Mouse (Mus musculus): ENCODE data around the gene Gtf2f2. TPM values are rescaled to one million over a fixed set of nuclear protein-coding genes. Genes with fewer than 3 reads are reported as not detected.

The Gtf2f2 gene
- 40.3 and 41.1 TPM in 2 replicates for polyA plus RNA-seq (2016; fragmentation: Nextera tagmentation; extraction: Ambion mirVana)

- peak within 1 kb of the TSS; percentile 82 for H3K4me3 ChIP-seq
- WGBS: under 1% methylated on average over 67 of the region's 67 CpGs
- no peaks in the 10 kb centered on the region for H3K36me3 ChIP-seq
- H3K4me2 ChIP-seq (replicated peaks): peak within 1 kb of the TSS; percentile 86
- peak within 1 kb of the TSS; percentile 70; the same call in 1 of the 2 replicates for H3K27ac ChIP-seq
- peak; percentile 95 for ATAC-seq (ENCODE audit: low FRiP score)
- H3K9me3 ChIP-seq (replicated peaks): no peaks in the 10 kb centered on the region
- 0 out of 2 replicates have a peak, but pooled peaks cover 6% of the 10 kb centered on the region for H3K27me3 ChIP-seq
- H3K9ac ChIP-seq: peak within 1 kb of the TSS; percentile 72
- peaks cover 11% of the 10 kb centered on the region for H3K4me1 ChIP-seq
Observed at GRCm38 (mm10) chr14:76010102-76011061, at the start of gene Gtf2f2. Gtf2f2 (minus strand) TSS chr14:76010865.

GRCm38 (mm10) chr14:76059441-76059840, 48.8 kb upstream of the Gtf2f2 start:
- no peak for ATAC-seq (ENCODE audit: low FRiP score)
- Histone ChIP-seq H3K4me3 (no peak overlapping the region), H3K9ac (no peak overlapping the region), H3K4me1 (no peaks in the 10 kb centered on the region), H3K36me3 (no peaks in the 10 kb centered on the region), H3K27me3 (no peaks in the 10 kb centered on the region), H3K9me3 (replicated peaks) (no peaks in the 10 kb centered on the region), H3K4me2 (replicated peaks) (no peak overlapping the region), H3K27ac (no peak overlapping the region)
- WGBS: 76% methylated on average over 5 of the region's 5 CpGs

- H3K27ac ChIP-seq: no peak overlapping the region
- no peak overlapping the region for H3K4me2 ChIP-seq (replicated peaks)
- H3K27me3 ChIP-seq: no peaks in the 10 kb centered on the region
- 75% methylated on average over 11 of the region's 11 CpGs for WGBS
- H3K4me3 ChIP-seq: no peak overlapping the region
- ATAC-seq (ENCODE audit: low FRiP score): no peak
- H3K9ac ChIP-seq: no peak overlapping the region
- H3K36me3 ChIP-seq: no peaks in the 10 kb centered on the region
- H3K4me1 ChIP-seq: no peaks in the 10 kb centered on the region
- H3K9me3 ChIP-seq (replicated peaks): no peaks in the 10 kb centered on the region
Observed at GRCm38 (mm10) chr14:76053726-76054125, 43.1 kb upstream of the Gtf2f2 start.

GRCm38 (mm10) chr14:76051966-76052365, 41.3 kb upstream of the Gtf2f2 start:
- H3K9me3 ChIP-seq (replicated peaks): no peaks in the 10 kb centered on the region
- H3K4me1 ChIP-seq: no peaks in the 10 kb centered on the region
- H3K4me2 ChIP-seq (replicated peaks): no peak overlapping the region
- no peak overlapping the region for H3K4me3 ChIP-seq
- no peak for ATAC-seq (ENCODE audit: low FRiP score)
- no peak overlapping the region for H3K27ac ChIP-seq
- no peak overlapping the region for H3K9ac ChIP-seq
- H3K36me3 ChIP-seq: no peaks in the 10 kb centered on the region
- WGBS: 71% methylated on average over 7 of the region's 7 CpGs
- H3K27me3 ChIP-seq: no peaks in the 10 kb centered on the region

- no peaks in the 10 kb centered on the region for H3K36me3 ChIP-seq
- no peak overlapping the region for H3K4me2 ChIP-seq (replicated peaks)
- H3K4me1 ChIP-seq: no peaks in the 10 kb centered on the region
- ATAC-seq (ENCODE audit: low FRiP score): no peak
- H3K4me3 ChIP-seq: no peak overlapping the region
- H3K9me3 ChIP-seq (replicated peaks): no peaks in the 10 kb centered on the region
- no peaks in the 10 kb centered on the region for H3K27me3 ChIP-seq
- H3K9ac ChIP-seq: no peak overlapping the region
- 56% methylated on average over 1 of the region's 1 CpGs for WGBS
- H3K27ac ChIP-seq: no peak overlapping the region
Observed at GRCm38 (mm10) chr14:76045767-76046166, 35.1 kb upstream of the Gtf2f2 start.

GRCm38 (mm10) chr14:76044164-76044557, 33.5 kb upstream of the Gtf2f2 start:
- 62% methylated on average over 3 of the region's 3 CpGs for WGBS
- H3K27ac ChIP-seq: no peak overlapping the region
- no peaks in the 10 kb centered on the region for H3K9me3 ChIP-seq (replicated peaks)
- no peak overlapping the region for H3K4me3 ChIP-seq
- no peaks in the 10 kb centered on the region for H3K27me3 ChIP-seq
- H3K4me1 ChIP-seq: no peaks in the 10 kb centered on the region
- H3K4me2 ChIP-seq (replicated peaks): no peak overlapping the region
- no peaks in the 10 kb centered on the region for H3K36me3 ChIP-seq
- no peak overlapping the region for H3K9ac ChIP-seq
- no peak for ATAC-seq (ENCODE audit: low FRiP score)

GRCm38 (mm10) chr14:76043251-76044163, 32.8 kb upstream of the Gtf2f2 start:
- no peak for ATAC-seq (ENCODE audit: low FRiP score)
- Histone ChIP-seq H3K9me3 (replicated peaks) (no peaks in the 10 kb centered on the region), H3K4me2 (replicated peaks) (no peak overlapping the region), H3K27ac (no peak overlapping the region), H3K9ac (no peak overlapping the region), H3K4me1 (no peaks in the 10 kb centered on the region), H3K36me3 (no peaks in the 10 kb centered on the region), H3K27me3 (no peaks in the 10 kb centered on the region), H3K4me3 (no peak overlapping the region)
- WGBS: 84% methylated on average over 14 of the region's 14 CpGs

- H3K36me3 ChIP-seq: no peaks in the 10 kb centered on the region
- WGBS: 9% methylated on average over 7 of the region's 7 CpGs
- H3K4me3 ChIP-seq: no peak overlapping the region
- H3K9ac ChIP-seq: no peak overlapping the region
- H3K27me3 ChIP-seq: no peaks in the 10 kb centered on the region
- H3K27ac ChIP-seq: peak overlapping the region; percentile 84
- H3K4me1 ChIP-seq: peaks cover 29% of the 10 kb centered on the region
- H3K4me2 ChIP-seq (replicated peaks): peak overlapping the region; percentile 30
- peak; percentile 84 for ATAC-seq (ENCODE audit: low FRiP score)
- no peaks in the 10 kb centered on the region for H3K9me3 ChIP-seq (replicated peaks)
Observed at GRCm38 (mm10) chr14:76033221-76033637, 22.6 kb upstream of the Gtf2f2 start.

- no peaks in the 10 kb centered on the region for H3K27me3 ChIP-seq
- H3K4me2 ChIP-seq (replicated peaks): peak overlapping the region; percentile 30
- H3K27ac ChIP-seq: peak overlapping the region; percentile 84
- H3K9me3 ChIP-seq (replicated peaks): no peaks in the 10 kb centered on the region
- H3K4me3 ChIP-seq: no peak overlapping the region
- peaks cover 29% of the 10 kb centered on the region for H3K4me1 ChIP-seq
- no peak overlapping the region for H3K9ac ChIP-seq
- ATAC-seq (ENCODE audit: low FRiP score): peak; percentile 57; the same call in 1 of the 2 replicates
- 25% methylated on average over 7 of the region's 7 CpGs for WGBS
- H3K36me3 ChIP-seq: no peaks in the 10 kb centered on the region
Observed at GRCm38 (mm10) chr14:76032671-76033136, 22.0 kb upstream of the Gtf2f2 start.

- Histone ChIP-seq H3K4me2 (replicated peaks) (no peak overlapping the region), H3K36me3 (no peaks in the 10 kb centered on the region)
Observed at GRCm38 (mm10) chr14:76031117-76031842, 20.6 kb upstream of the Gtf2f2 start.

GRCm38 (mm10) chr14:76024641-76025040, 14.0 kb upstream of the Gtf2f2 start:
- Histone ChIP-seq H3K4me2 (replicated peaks) (no peak overlapping the region), H3K4me3 (no peak overlapping the region), H3K9ac (no peak overlapping the region), H3K9me3 (replicated peaks) (no peaks in the 10 kb centered on the region), H3K4me1 (no peaks in the 10 kb centered on the region), H3K27me3 (no peaks in the 10 kb centered on the region), H3K36me3 (no peaks in the 10 kb centered on the region), H3K27ac (no peak overlapping the region)
- ATAC-seq (ENCODE audit: low FRiP score): no peak
- 91% methylated on average over 4 of the region's 4 CpGs for WGBS

More at GRCm38 (mm10) chr14:76031117-76031842, 20.6 kb upstream of the Gtf2f2 start:
- Histone ChIP-seq H3K9ac (no peak overlapping the region), H3K4me3 (no peak overlapping the region), H3K9me3 (replicated peaks) (no peaks in the 10 kb centered on the region), H3K27ac (peak overlapping the region; percentile 84; the same call in 1 of the 2 replicates), H3K27me3 (no peaks in the 10 kb centered on the region), H3K4me1 (peaks cover 29% of the 10 kb centered on the region)
- WGBS: 59% methylated on average over 11 of the region's 11 CpGs
- ATAC-seq (ENCODE audit: low FRiP score): no peak

All from hindbrain, embryonic 12.5 days (tissue).